Mouse (Mus musculus) inflammation-experienced regulatory T-cells, adult 16 weeks (primary cell): ENCODE data around the gene Adap1. TPM values are rescaled to one million over a fixed set of nuclear protein-coding genes. Genes with fewer than 3 reads are reported as not detected.

Source experiments
- polyA plus RNA-seq: library from polyadenylated mRNA; unstranded; fragments of 100-300 nt; shearing (Covaris generic); gene quantifications from one replicate; pipeline ENCODE4 v1.2.1, GENCODE M21; 2017

The Adap1 gene
- polyA plus RNA-seq, result 2.8 TPM

DNA sequence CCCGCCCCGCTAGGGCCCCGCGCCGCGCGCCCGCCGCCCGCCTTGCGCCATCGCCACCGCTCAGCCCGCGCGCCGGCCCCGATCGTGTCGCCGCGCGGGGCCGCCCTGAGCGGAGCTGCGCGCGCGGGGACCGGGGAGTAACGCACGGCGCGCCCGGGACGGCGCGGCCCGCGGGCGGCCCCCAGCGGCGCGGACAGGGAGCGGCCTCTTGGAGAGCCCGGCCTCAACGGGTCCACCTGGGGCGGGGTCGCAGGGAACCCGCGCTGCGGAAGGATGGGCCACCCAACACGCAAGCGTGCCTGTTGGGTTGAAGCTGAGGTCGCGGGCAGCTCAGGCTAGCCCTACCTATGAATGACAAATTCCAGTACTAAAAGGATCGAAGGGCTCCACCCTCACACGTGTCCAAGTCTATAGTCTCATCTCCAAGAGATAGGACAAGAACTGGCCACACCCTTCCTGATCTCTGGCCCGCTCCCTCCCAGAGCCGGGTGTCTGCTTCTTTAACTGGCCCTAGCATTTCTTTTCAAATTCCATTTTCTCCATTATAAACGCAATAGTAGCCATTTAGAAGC lies at the start of gene Adap1:
TSS of gene Adap1 (minus strand) at position 228 of the 572 bp plus-strand sequence.

DNA sequence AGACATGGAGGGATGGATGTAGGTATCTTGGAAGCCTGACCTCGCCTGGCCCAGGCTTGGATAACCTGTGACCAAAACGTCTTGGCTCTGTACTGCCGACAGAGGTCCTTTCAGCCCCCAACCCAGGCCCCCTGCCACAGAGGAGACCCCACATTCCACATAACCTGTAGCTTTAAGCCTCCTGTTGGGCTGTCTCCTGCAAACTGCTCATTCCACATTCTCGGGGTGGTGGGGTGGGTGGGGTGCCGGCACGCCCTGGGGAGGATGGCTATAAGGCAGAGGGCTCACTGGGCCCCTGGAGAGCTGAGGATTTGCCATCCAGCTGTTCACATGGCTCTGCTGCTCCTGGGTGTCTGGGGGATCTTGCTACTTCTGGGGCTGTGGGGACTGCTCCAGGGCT lies 26.9 kb upstream of the Adap1 start, which contains the start of gene Cyp2w1:
TSS of gene Cyp2w1 (plus strand) at position 301 of the 400 bp plus-strand sequence.

DNA sequence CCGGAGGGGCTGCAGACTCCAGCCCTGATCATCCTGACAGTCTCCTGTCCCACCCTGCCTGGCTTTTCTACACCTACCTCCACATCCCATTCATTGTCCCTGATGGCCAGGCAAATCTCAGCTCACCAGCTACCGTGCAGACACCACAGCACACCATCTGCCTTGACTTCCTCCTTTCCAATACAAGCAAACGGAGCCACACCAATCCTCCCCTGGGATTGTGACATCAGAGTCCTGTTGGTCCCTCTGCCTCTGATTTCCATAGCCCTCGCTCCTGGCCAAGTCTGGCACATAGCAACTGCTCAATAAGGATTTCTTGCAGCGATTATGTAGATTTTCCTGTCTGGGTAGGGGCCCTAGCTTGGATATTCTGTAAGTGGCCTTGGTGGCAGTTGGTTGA lies 25.7 kb upstream of the Adap1 start, which contains the start of gene Cox19:
TSS of gene Cox19 (minus strand) at position 285 of the 400 bp plus-strand sequence.

DNA sequence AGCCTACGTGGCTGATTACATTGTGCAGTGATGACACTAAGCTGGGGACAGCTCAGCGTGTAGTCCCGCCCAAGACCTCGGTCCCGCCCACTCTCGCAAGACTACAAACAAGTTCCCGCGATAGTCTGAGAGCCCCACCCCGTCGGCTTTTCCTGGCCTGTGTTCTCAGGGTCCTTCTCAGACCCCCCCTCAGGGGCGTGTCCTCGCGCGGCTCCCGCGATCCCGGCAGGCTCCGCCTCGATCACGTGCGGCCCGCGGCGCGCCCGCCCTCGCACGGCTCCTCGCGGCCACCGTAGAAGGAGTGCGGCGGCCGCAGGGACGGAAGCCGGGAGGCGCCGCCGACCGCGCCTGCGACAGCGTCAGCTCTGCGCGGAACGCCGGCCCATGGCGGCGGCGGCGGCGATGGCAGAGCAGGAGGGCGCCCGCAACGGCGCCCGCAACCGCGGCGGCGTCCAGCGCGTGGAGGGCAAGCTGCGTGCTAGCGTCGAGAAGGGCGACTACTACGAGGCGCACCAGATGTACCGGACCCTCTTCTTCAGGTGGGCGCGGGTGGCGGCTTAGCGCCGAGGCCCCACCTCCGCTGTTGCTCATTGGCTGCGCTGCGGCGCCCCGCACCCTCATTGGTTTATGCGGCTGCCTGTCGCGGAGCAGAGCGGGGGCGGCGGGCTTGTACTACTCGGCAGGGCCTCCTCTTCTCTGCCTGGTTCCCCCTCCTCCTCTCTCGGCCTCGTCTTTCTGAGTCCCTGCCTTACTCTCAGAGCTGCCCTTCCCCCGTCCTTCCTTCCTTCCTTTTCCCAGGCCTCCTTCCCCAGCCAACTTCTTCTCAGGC lies 73.1 kb downstream of the Adap1 start, which contains the start of gene Get4:
TSS of gene Get4 (plus strand) at position 244 of the 829 bp plus-strand sequence.

Other genes with a start within 250 kb of the Adap1 start
- 2.1 TPM for gene Prkar1b, start 175.6 kb downstream of the Adap1 start, polyA plus RNA-seq
- 8.2 TPM for gene Dnaaf5, start 175.4 kb downstream of the Adap1 start, polyA plus RNA-seq
- gene Sun1, start 125.0 kb downstream of the Adap1 start, polyA plus RNA-seq, result 60.6 TPM
- gene Get4, start 73.3 kb downstream of the Adap1 start, polyA plus RNA-seq, result 14.8 TPM
- 50.5 TPM for gene Cox19, start 25.8 kb upstream of the Adap1 start, polyA plus RNA-seq
- not detected for gene Cyp2w1, start 27.0 kb upstream of the Adap1 start, polyA plus RNA-seq
- 9.2 TPM for gene Gpr146, start 52.1 kb upstream of the Adap1 start, polyA plus RNA-seq
- gene C130050O18Rik, start 79.7 kb upstream of the Adap1 start, polyA plus RNA-seq, result 0.18 TPM
- gene Gper1, start 97.5 kb upstream of the Adap1 start, polyA plus RNA-seq, result not detected
- 7.1 TPM for gene 3110082I17Rik, start 134.9 kb upstream of the Adap1 start, polyA plus RNA-seq
- gene Zfand2a, start 158.9 kb upstream of the Adap1 start, polyA plus RNA-seq, result 17.2 TPM
- gene Uncx, start 217.9 kb upstream of the Adap1 start, polyA plus RNA-seq, result not detected